Mouse (Mus musculus): ENCODE measurements around the gene Arsg.
"Not testable (repeated sequence)": the region's sequence is repeated elsewhere in the genome, so short reads cannot be mapped to it uniquely, and the experiment has no call there.

Arsg gene

DNA sequence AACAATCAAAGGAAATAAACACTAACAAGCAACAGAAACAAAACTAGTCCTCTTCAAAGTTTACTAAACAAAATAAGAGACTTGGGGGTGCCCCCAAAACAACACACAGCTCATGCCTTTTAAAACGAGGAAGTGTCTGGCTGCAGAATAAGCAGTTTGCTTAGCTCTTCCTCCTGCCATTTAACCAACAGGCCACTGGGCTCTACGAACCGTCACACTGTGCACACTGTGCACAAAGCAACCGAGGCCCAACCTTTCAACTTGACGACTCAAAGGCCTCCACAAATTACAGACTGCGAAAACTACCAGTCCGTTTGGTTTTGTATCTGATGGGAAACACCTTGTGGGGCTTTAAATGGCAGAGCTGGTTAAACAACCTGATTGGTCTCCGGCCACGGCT is 3.0 kb upstream of the Arsg start:
- no peak for DNase-seq (ENCODE audit: low read depth, low spot score)

DNA sequence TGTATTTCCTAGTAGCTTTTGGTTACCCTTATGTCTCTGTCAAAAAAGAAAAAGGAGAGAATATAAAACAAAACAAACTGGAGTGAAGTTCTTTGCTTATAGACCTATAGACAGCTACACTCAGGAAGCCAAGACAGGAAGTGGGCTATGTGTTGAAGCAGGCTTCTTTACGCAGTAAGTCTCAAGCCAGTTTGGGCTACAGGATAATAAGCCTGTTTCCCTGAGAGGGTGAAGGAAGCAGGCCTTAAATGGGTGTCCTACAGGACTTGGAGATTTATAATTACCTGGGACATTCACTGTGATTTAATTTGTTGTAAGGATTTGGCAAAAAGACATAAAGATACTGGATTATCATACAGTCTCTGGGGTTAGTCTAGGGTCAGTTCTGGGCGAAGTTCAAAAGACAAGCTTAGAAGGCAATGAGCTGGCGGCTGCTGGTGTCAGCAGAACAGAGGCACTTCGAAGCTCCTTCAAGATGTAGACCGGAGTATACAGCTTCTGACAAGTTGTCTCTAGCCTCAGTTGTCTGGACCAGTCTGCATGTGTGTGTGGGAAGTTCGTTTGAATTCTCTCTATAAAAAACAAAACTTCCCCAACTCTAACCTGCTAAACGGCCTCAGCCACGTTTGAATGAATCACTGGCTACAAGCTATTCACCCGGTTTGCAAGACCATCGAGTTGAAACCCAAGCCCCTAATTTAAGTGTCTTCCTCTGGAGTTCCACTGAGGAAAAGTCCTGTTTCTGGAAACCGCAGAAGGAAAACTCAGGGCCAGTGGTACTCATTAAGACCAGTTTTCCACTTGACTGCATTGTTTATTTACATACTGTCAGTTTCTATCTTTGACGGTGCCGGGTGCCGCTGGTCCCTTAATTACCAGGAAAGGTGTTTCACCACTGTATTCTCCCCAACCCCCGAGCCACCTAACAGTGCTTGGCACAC is 2.0 kb upstream of the Arsg start:
- DNase-seq (ENCODE audit: low read depth, low spot score) = peak; percentile 42

DNA sequence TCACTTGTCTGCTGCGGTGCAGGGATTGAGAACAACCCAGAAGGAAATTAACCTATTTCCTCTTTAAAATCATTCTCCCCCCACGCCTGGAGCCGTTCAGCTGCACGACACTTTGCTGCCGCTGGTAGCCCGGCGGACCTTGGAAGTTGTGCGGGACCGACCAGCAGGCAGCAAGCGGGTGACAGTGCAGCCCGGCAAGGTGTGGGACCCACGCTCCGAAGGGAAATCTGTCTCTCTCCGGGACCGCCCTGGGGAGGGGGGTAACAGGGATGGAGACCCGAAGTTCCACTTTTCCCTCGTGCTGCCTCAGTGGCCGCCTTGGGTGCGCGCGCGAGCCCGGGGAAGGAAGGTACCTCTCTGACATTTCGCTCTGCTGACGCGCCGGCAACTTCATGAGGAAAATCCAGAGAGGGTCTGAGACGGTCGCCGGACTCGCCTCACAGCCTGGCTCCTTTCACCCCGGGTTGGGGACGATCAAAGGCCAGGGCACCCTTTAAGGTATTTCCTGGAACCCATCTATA is 943 bp upstream of the Arsg start:
- peak; percentile 51 for DNase-seq (ENCODE audit: low read depth, low spot score)

DNA sequence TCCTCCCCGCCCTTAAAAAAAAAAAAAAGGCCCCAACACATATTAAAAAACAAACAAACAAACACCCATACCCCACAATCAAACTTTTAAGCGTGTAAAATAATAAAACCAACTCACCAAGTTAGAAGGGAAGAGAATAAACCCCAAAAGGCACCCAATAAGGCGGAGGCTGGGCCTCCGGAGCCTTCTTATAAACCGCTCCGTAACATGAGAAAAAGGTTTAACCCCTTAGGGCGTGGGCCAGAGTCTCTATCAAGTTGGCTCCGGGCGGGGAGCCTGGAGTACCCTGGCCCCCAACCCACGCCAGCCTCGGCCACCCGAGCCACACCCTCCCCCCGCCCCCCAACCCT is 378 bp upstream of the Arsg start:
- no peak for DNase-seq (ENCODE audit: low read depth, low spot score)

DNA sequence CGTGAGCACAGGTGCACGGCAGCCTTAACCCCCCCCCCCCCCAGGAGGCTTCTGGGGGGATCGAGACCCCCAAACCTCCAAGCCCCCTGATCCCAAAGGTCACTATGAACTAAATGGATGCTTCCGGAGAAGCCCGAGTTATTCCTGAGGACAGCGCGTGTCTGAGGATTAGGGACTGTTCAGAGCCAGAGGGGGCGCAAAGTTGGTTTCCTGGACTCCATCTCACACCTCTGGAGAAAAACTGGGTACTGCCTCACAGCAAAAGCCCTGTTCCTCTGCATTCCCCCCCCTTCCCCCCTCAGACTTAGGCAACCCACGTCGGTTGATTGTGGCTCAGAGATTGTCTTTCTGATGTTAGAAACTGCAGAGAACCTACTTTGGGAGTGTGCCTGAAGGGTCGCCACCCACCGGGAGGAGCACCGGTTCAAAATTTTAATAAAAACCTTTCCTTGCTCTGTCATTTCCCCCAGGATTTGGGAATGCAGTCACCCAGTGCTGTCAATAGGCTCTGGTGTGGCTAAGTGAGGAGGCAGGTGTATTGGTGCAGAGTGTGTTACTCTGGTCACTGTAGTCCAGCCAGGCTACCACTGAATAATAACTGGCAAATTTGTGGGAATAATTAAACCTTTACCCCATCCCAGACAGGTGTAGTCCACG is 1.0 kb downstream of the Arsg start:
- DNase-seq (ENCODE audit: low read depth, low spot score) = no peak

DNA sequence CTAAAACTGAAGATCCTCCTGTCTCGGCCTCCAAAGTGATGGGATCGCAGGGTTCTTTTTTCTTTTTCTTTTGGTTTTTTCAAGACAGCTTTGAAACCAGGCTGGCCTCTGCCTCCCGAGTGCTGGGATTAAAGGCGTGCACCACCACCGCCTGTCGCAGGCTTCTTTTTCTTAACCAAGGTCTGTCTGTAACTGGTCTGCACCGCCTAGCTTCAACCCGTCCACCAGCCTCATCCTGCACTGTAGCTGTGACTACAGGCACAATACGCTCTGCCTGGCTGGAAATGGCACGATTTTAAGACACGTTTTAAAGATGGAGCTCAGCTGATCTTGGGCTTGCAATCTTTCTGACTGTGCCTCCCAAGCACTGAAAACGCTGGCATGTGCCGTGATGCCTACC is 1.7 kb downstream of the Arsg start:
- no peak for DNase-seq (ENCODE audit: low read depth, low spot score)

DNA sequence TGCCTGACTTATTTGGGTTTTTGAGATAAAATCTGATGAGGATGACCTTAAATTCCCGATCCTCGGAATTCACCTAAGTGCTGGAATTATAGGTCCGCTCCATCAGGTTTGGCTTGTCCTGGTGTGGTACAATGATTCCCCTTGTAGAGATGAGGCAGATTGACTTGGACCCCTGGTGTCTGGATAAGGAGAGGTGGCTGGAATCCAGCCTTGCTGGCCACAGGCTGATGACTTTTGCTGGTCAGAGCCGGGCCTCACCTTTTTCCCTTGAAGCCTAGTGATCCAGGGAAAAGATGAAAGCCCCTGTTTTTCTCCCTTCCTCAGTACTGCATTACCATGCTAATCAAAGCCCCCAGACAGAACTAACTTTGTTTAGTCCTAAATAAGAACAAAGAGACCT is 2.5 kb downstream of the Arsg start:
- DNase-seq (ENCODE audit: low read depth, low spot score) = no peak

DNA sequence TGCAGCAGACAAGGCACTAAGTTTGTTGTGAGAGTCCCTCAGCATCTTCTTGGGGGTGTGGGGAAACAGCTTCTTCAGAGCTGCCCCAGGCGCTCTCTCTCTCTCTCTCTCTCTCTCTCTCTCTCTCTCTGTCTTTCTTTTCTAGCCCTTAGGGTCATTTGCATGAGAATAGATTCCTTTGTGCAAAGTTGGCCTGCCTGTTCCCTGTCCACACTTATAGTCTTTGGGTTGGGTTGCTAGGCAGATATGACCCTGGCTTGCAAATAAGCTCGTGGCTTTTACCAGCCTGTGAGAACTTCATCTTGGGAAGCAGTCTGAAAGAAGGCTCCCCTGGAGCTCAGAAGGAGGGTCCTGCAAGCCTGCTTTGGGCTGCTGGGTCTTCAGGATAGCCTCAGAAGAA is 3.1 kb downstream of the Arsg start:
- DNase-seq (ENCODE audit: low read depth, low spot score) = no peak

DNA sequence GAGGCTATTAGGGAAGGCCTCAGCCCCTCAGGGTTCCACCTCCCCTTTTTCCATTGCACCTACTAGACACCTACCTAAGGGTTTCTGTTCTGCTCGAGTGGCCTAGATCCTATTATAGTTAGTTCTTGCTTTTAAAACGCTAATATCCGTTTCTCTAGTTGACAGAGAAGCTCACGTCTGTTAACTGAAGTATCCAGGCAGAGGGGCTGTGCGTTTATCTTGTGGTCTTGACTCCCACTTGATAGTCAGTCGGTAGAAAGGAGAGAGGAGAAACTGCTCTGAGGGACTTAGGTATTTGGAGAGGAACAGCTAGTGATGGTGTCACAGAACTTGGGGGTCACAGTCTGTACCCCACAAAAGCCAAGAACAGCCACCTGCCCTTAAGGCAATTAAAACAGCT is 3.5 kb downstream of the Arsg start:
- no peak for DNase-seq (ENCODE audit: low read depth, low spot score)

DNA sequence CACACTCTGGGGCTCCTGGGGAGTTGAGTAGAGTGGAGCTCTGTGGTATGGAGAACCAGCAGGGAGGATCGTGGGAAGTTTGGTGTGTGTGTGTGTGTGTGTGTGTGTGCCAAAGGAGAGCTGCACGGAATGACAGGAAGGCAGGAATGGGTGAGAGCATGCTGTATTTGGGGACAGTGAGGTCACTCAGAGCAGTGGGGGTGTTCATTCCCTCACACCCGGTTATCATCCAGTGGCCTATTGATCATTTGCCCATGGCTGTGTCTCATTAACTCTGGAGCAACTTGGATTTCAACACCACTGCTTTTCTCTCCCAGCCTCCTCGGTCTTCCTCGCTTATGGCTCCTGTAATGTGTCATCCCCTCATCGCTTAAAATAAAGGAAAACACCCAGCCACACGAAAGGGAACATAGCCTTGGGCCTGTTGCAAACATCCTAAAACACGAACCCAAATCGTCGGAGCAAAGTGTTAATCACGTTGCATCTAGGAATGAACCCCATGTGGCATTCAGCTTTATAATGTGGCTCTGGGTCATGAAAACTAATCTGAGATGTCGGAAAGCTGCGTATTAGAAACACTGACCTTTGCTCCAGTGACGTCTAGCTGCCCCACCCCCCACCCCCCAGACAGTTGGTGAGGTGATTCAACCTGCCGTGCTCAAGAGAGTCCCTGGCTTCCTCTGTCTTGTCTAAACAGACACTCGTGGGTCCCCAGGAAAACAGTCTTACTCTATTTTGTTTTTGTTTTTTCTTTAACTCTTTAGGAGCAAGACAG is 4.6 kb downstream of the Arsg start:
- no peak for DNase-seq (ENCODE audit: low read depth, low spot score)

DNA sequence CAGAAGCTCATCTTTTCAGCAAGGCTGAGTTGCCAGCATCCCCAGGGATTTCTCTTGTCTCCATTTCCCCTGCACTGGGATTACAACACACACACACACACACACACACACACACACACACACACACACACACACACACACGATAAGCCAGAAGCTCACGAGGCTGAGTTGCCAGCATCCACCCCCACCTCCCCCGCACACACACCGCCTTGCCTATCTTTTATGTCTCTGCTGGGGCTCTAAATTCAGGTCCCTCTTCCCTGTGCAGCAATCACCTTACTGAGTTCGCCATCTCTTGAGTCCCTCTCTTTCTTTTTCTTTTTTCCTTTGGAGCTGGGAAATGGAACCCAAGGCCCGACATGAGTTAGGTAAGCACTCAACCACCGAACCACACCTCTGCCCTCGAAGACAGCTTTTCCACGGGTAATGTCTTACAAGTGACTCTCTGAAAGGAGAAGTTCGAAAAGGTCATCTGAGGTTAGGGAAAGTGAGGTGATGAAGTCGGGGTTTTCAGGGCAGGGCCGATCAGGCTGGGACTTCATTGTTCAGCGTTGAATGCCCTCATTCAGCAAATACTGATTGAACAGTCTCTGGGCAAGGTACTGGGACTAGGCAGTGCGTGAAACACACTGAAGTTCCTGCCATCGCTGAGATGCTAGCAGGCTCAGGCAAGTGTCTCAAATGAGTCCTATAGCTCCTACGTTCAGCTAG is 6.6 kb downstream of the Arsg start:
- DNase-seq (ENCODE audit: low read depth, low spot score) = no peak

DNA sequence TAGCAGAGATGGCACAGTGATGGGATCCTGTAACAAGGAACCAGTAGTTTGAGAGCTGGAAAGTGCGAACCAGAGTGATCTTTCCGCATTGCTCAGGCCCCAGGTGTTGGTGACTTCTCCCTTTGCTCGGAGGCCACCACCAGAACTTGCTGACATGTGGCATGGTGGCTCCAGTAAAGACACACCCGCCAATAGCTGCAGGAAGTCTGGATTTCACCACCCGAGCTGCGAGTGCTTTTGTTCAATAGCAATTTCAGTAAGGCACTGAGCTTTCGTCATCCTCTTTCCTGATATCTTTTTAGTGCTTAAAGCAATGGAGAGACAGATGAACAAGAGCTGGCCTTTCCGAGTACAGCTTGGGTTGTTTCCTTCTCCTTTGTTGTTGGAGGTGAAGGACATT is 7.3 kb downstream of the Arsg start:
- DNase-seq (ENCODE audit: low read depth, low spot score) = no peak

DNA sequence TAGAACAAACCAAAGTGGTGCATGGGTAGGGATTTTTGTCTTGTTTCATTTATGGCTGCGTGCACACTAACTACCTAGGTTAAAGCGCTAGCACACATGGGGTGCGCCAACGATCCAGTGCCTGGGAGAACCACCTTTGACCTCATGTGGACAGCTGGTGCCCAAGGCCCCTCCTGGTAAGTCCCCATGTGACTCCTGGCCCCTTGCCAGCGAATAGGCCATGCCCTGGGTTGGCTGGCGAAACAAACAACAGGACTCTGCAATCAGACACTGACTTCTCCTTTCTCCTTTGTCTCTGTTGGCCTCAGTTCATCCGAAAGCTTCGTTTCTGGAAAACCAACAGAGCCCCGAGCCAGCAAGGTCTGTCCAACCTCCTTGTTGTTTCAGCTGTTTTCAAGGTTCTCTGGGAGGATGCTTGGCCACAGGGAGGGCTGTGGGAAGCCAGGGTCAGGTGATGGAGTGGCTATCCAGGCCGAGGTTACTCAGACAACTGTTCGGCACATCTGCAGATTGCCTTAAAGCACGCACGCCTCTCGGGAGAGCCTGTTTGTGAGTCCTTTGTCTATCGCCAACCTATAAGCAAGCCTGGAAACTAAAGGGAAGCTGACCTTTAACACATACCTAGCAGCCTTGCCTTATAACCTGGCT is 12.3 kb downstream of the Arsg start:
- DNase-seq (ENCODE audit: low read depth, low spot score) = no peak

DNA sequence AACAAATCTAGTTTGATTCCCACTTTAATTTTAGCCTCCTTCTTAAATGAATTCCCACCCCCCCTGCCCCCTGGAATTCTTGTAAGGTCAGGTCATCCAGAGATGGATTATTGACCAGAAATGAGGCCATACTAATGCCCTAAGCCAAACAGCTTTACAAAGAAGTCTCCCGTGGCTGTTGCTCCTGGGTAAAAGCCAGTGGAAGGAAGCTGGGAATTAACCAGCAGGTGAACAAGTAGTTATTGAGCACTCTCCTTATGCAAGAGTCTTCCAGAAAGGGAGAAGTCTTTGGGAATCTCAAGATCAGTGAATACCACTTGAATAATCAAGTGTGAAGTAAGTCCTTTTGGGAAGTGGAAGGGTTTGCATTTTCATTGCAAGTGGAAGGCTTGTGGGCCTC is 13.9 kb downstream of the Arsg start:
- DNase-seq (ENCODE audit: low read depth, low spot score) = no peak

DNA sequence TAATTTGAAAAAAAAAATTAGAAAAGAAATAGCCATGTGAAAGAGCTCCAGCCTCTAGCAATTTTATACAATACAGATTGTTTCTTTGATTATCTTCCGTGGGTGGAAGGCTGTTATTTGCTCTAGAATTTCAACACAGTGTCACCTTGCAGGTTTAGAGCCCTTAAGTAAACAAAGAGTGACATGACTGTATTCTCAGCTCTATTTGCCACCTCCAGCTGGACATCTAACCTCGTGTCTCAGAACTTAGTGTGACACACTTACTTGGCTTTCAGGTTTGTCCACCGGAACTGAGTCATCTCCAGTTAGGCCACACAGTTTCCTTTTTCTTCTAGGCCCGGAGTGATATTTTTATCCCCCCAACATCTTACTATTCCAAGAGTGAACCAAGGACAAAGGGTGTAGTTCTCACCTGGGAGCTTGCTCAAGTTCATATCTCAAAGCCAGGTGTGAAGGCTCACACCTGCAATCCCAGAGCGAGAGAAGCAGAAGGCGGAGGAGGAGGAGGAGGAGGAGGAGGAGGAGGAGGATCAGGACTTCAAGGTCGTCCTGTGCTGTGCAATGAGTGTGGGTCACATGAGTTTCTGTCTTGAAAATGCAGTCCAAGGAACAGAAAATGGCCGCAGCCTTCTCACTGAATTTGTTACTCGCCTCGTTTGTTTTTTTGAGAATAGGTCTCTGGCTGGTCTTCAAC is 15.0 kb downstream of the Arsg start:
- DNase-seq (ENCODE audit: low read depth, low spot score) = no peak

DNA sequence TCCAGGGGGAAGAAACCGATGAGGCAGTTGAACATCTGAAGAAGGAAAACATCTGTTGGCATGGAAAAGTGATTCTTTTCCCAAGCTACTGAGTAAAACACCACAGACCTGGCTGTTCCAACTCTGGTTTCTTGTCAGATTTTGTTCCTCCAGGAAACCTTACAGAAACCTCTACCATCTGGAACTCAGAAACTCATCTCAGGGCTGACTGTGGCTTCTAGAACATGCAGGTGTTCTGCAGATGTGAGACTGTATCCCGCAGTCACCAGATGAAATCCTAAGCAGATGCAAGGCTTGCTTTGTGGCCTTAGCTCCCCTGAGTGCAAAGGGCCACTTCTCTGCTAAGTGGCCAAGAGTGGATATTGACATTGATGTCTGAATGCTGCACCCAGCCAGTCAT is 16.6 kb downstream of the Arsg start:
- no peak for DNase-seq (ENCODE audit: low read depth, low spot score)

DNA sequence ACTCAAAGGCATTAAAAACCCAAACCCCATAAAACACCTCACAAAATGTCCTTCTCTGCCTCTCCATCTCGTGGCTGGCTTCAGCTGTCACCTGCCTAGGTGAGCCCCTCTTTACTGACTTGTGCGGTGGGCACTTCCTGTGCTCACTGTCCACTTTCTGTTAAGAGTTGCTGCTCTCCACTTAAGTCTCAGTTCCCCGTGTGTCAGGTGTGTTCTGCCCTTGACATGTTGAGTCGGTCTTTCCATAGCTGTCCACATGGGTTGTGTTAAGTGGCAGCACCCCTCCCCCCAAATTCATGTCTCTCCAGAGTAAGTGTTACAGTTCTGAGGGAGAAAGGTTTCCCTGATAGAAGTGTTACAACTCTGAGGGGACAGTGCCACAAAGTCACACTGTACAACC is 18.7 kb downstream of the Arsg start:
- DNase-seq (ENCODE audit: low read depth, low spot score) = no peak

DNA sequence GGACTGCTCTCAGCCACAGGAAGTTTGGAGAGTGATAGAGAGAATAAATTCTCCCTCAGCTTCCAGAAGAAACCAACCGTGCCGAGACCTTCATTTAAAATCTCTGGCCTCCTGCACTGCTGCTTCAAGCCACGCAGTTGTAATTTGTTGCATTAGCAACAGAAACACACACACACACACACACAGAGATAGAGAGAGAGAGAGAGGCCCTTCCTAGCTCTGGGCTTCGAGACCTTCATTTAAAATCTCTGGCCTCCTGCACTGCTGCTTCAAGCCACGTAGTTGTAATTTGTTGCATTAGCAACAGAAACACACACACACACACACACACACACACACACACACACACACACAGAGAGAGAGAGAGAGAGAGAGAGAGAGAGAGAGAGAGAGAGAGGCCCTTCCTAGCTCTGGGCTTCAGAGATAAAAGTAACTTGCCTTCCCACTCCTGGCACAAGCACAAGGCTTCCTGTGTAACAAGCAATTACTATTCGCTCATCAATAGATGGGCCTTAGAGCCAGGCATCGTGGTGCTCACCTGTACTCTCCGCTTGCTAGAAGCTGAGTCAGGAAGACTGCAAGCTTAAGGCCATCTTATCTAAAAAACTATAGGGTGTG is 19.8 kb downstream of the Arsg start:
- not testable (repeated sequence) for DNase-seq (ENCODE audit: low read depth, low spot score)

DNA sequence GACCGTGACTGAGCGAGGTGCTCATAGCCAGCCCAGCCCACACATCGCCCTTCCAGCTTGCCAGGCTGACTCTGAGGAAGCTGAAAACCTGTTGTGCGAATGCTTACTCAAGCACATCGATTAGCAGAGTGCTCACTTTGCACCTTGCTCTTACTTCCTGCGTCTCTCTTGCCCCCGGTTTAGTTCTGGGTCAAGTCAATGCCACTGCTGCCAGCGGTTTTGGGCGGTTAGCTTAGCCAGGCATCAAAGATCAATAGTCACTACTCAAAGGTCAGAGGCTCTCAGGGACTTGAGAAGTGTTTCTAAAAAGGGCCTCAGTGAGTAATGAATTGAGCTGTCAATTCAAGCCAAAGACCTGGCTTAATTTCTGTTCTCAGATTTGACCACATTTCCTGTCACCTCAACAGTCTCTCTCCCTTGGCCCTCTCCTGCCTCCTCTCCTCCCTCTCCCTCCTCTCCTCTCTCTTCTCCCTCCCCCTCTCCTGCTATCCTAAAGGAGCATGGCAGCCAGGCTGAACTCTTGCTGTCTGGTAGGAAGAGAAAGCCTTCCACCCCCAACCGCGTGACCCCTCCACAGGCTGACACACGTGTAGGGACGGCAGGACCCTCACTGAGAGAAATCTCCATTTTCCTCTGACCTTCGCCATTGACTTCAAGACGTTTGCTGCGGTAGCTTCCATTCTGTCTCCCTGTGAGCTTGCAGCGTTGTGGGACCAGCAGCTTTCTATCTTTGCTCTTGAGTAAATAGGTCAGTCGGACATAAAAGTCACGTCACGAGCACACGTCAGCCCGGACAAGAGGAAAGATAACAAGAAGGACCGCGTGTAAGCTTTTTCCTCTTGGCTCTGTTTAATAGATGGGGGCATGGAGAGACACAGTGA is 22.0 kb downstream of the Arsg start:
- DNase-seq (ENCODE audit: low read depth, low spot score) = no peak

All from c-Kit-negative CD71-positive TER-119-positive erythroid progenitor cells, embryonic 14.5 days (primary cell).